Mouse (Mus musculus): ENCODE results near the gene Clasp1.

DNA sequence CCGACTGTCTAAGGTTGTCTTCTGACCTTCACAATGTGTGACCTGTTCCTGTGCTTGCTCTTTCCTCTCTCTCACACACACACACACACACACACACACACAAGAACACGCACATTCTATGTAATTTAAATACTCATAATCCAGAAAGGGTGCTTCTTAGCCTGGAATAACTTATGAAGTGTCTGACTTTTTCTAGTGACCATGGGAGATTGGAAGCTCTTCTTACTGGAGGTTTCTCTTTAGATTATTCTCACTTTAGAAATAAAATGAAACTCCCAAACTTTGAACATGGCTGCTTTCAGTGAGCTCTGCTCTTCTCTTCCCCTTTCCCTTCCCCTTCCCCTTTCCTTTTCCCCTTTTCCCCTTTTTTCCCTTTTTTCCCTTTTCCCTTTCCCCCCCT is 37.1 kb downstream of the Clasp1 start:
- TF ChIP-seq CTCF (IDR thresholded peaks at IDR 0.05; ENCODE audit: borderline replicate concordance, extremely low read depth, insufficient read depth, insufficient read length) (no peak), POLR2A (IDR thresholded peaks at IDR 0.05; ENCODE audit: borderline replicate concordance, extremely low read depth, insufficient read depth, insufficient read length, poor library complexity, severe bottlenecking) (no peak)
